Mouse (Mus musculus): ENCODE measurements around the gene Synj2. TPM values are rescaled to one million over a fixed set of nuclear protein-coding genes. Genes with fewer than 3 reads are reported as not detected.
A peak's percentile ranks its signal among the peaks of the same experiment; 100 is the strongest.
"Not testable (repeated sequence)": the region's sequence is repeated elsewhere in the genome, so short reads cannot be mapped to it uniquely, and the experiment has no call there.

Gene Synj2
- polyA plus RNA-seq, 1 experiment from 2014 or later: 0.81 TPM

DNA sequence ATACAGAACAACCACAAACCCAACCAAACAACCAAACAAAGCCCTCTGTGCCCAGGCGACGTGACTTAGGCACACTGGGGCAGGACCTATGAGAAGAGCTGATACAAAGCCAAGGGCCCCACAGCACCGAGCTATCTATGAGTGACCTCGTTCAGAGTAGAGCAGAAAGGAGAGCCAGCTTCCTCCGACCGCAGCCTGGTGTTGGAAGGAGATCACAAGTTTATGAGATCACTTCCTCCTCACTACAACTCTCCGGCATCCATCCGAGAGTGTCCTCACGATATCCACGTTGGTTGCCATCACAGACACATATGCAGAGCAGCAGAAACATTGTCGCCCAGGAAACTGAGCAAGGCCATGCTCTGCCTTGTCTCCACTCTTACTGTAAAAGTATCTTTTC, 67.5 kb downstream of the Synj2 start:
- Histone ChIP-seq H3K36me3 (no peaks in the 10 kb centered on the region), H3K9ac (replicated peaks) (no peak overlapping the region), H3K27me3 (no peaks in the 10 kb centered on the region), H3K4me3 (no peak overlapping the region), H3K4me1 (peaks cover 16% of the 10 kb centered on the region), H3K9me3 (no peaks in the 10 kb centered on the region), H3K27ac (replicated peaks) (no peak overlapping the region), H3K4me2 (replicated peaks) (no peak overlapping the region)
- ATAC-seq (replicated peaks): no peak
- WGBS: 86% methylated on average over 11 of the region's 11 CpGs

DNA sequence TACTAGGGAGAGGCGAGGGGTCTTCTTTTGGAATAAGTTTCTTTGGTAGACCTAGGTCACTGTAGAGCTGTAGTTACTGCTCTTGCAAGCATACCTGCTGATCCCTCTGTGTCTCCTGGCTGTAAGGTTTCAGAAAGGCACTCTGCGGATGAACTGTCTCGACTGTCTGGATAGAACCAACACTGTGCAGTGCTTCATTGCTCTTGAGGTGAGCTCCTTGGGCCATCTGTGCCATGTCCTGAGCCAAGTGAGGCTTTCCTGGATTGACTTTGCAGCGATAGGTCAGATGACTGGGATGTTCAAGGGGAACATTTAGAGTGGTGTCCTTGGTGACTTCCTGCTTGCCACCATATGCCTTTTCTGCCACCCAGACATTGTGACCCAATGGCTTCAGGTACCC, 68.5 kb downstream of the Synj2 start:
- Histone ChIP-seq H3K4me2 (replicated peaks) (no peak overlapping the region), H3K9me3 (no peaks in the 10 kb centered on the region), H3K27ac (replicated peaks) (no peak overlapping the region), H3K4me1 (peaks cover 16% of the 10 kb centered on the region), H3K27me3 (no peaks in the 10 kb centered on the region), H3K9ac (replicated peaks) (no peak overlapping the region), H3K4me3 (no peak overlapping the region), H3K36me3 (no peaks in the 10 kb centered on the region)
- WGBS: 88% methylated on average over 4 of the region's 4 CpGs
- no peak for ATAC-seq (replicated peaks)

DNA sequence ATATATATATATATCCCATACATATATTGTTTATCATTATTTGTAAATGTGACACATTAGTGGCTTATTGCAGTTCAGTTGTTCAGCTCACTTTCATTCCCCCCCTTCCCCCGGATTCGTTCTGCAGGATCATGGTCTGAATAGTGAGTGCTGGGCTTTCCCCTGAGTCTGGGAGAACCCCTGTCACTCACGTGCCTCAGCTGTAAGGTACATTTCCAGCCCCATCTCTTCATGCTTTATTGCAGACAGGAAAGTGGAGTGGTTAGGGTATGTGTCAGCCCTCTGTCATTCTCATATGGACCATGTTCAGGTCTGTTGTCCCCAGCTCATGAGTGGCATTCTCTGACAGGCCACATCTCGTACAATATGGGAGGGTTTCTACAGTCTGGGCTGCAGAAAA, 72.0 kb downstream of the Synj2 start:
- no peak for ATAC-seq (replicated peaks)
- Histone ChIP-seq H3K4me2 (replicated peaks) (no peak overlapping the region), H3K4me1 (no peaks in the 10 kb centered on the region), H3K9me3 (no peaks in the 10 kb centered on the region), H3K9ac (replicated peaks) (no peak overlapping the region), H3K27me3 (no peaks in the 10 kb centered on the region), H3K36me3 (no peaks in the 10 kb centered on the region), H3K27ac (replicated peaks) (no peak overlapping the region), H3K4me3 (no peak overlapping the region)
- WGBS: 81% methylated on average over 4 of the region's 4 CpGs

DNA sequence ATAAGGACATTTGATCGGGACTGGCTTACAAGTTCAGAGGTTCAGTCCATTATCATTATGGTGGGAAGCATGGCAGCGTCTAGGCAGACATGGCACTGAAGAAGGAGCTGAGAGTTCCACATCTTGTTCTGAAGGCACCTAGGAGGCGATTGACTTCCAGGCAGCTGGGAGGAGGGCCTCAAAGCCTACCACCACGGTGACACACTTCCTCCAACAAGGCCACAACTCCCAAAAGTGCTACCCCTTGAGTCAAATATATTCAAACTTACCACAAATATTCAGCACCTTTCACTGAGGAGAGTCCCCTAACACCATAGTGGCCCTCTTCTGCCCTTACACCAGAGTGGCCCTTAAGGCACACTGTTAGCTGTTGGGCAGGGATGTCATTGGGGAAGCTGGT, 73.9 kb downstream of the Synj2 start:
- Histone ChIP-seq H3K36me3 (no peaks in the 10 kb centered on the region), H3K4me1 (no peaks in the 10 kb centered on the region), H3K4me2 (replicated peaks) (no peak overlapping the region), H3K27me3 (no peaks in the 10 kb centered on the region), H3K4me3 (no peak overlapping the region), H3K9ac (replicated peaks) (no peak overlapping the region), H3K27ac (replicated peaks) (no peak overlapping the region), H3K9me3 (no peaks in the 10 kb centered on the region)
- 93% methylated on average over 4 of the region's 4 CpGs for WGBS
- ATAC-seq (replicated peaks): no peak

DNA sequence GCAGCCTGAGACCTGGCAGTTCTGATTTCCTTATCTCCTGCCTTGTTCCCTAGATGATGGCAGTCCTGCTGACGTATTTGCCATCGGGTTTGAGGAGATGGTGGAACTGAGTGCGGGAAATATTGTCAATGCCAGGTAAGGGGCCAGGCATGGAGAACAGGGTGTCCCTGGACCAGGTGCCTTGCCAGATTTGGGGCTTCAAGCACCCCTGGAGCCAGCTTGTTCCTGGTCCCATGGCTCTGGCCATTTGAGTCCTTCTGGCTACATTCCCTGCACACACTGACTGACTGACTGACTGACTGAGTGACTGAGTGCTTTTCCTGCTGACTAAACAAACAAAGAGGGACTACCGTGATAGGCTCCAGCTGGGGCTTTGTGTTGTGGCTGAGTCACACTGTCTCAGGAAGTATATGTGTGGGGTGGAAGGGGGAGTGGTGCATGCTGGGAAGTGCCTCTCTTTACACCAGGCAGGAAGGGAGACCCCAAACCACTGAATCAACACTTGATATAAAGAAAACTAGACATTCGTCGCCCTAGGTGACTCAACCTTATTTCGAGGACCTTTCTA, 75.2 kb downstream of the Synj2 start:
- ATAC-seq (replicated peaks): no peak
- no peak overlapping the region for H3K9ac ChIP-seq (replicated peaks)
- H3K4me1 ChIP-seq: no peaks in the 10 kb centered on the region
- H3K4me3 ChIP-seq: no peak overlapping the region
- no peaks in the 10 kb centered on the region for H3K27me3 ChIP-seq
- no peaks in the 10 kb centered on the region for H3K36me3 ChIP-seq
- H3K27ac ChIP-seq (replicated peaks): no peak overlapping the region
- H3K9me3 ChIP-seq: no peaks in the 10 kb centered on the region
- no peak overlapping the region for H3K4me2 ChIP-seq (replicated peaks)
- 81% methylated on average over 7 of the region's 7 CpGs for WGBS

DNA sequence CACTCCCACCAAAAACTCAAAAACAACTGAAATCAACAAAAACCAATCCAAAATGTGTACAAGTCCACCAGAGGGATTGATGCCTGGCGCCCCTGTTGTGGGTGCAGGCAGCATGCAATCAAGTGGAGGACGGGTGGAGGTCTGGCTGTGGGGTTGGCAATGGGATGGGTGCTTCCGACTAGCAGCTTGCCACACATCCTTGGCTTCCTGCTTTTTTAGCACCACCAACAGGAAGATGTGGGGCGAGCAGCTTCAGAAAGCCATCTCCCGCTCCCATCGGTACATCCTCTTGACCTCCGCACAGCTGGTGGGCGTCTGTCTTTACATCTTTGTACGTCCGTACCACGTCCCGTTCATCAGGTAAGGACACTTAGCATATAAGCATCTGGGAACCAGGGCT, 76.2 kb downstream of the Synj2 start:
- Histone ChIP-seq H3K9ac (replicated peaks) (no peak overlapping the region), H3K4me1 (no peaks in the 10 kb centered on the region), H3K27ac (replicated peaks) (no peak overlapping the region), H3K9me3 (no peaks in the 10 kb centered on the region), H3K27me3 (no peaks in the 10 kb centered on the region), H3K4me2 (replicated peaks) (no peak overlapping the region), H3K36me3 (no peaks in the 10 kb centered on the region), H3K4me3 (no peak overlapping the region)
- ATAC-seq (replicated peaks): no peak
- 72% methylated on average over 12 of the region's 12 CpGs for WGBS

DNA sequence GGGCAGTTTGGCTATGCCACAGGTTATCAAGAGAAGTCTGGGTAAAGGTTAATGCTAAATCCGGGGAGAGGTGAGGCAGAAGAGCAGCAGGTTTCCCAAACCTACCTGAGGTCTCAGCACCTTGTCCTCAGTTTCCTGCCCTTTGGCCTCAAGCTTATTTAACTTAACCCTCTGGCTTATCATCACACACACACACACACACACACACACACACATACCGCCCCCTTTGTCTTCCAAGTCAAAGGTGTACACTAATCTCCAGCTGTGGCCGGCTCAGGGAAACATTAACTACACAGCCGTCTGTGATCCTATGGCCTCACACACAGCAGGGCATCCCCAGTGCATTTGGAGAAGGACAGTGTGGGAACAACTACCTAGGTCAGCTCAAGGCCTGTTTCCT, 77.3 kb downstream of the Synj2 start:
- Histone ChIP-seq H3K9me3 (no peaks in the 10 kb centered on the region), H3K36me3 (no peaks in the 10 kb centered on the region), H3K9ac (replicated peaks) (no peak overlapping the region), H3K4me1 (no peaks in the 10 kb centered on the region), H3K27ac (replicated peaks) (no peak overlapping the region), H3K4me3 (no peak overlapping the region), H3K4me2 (replicated peaks) (no peak overlapping the region), H3K27me3 (no peaks in the 10 kb centered on the region)
- 72% methylated on average over 4 of the region's 4 CpGs for WGBS
- ATAC-seq (replicated peaks): no peak

DNA sequence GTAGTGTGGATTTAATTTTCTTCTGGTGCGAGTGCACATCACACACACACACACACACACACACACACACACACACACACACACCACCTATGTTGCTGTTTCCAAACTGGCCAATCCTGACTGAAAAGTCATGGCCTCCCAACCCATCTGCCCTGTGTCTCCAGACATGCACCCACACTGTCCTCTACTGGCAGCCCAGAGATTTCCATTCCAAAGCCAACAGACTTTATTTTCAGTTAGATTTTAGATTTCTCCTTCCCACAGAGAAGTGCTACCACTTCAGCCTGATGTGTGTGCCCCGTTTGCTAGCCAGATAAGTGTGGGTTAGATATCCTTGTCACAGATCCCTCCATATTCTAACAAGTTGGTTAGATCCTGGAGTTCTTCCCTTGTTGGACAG, 78.7 kb downstream of the Synj2 start:
- Histone ChIP-seq H3K9ac (replicated peaks) (no peak overlapping the region), H3K27me3 (no peaks in the 10 kb centered on the region), H3K4me3 (no peak overlapping the region), H3K36me3 (no peaks in the 10 kb centered on the region), H3K27ac (replicated peaks) (no peak overlapping the region), H3K9me3 (no peaks in the 10 kb centered on the region), H3K4me1 (no peaks in the 10 kb centered on the region), H3K4me2 (replicated peaks) (no peak overlapping the region)
- ATAC-seq (replicated peaks): no peak
- 86% methylated on average over 2 of the region's 2 CpGs for WGBS

DNA sequence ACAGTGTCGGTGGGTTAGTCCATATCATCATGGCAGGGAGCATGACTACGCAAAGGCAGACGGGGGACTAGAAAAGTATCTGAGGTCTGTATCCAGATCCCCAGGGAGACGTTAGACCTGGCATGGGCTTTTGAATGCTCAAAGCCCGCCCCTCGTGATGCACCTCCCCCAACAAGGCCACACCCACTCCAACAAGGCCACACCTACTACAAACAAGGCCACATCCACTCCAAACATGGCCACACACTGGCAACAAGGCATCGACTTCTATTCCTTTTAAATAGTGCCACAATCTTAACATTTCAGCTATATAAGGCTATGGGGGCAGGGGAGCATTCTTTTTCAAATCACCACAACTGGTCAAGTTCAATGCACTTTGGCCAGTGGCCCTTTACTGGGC, 79.6 kb downstream of the Synj2 start:
- H3K4me2 ChIP-seq (replicated peaks): no peak overlapping the region
- H3K9ac ChIP-seq (replicated peaks): no peak overlapping the region
- H3K27me3 ChIP-seq: no peaks in the 10 kb centered on the region
- no peaks in the 10 kb centered on the region for H3K4me1 ChIP-seq
- no peaks in the 10 kb centered on the region for H3K9me3 ChIP-seq
- H3K36me3 ChIP-seq: no peaks in the 10 kb centered on the region
- H3K4me3 ChIP-seq: no peak overlapping the region
- ATAC-seq (replicated peaks): no peak
- no peak overlapping the region for H3K27ac ChIP-seq (replicated peaks)
- WGBS: 65% methylated on average over 7 of the region's 7 CpGs

DNA sequence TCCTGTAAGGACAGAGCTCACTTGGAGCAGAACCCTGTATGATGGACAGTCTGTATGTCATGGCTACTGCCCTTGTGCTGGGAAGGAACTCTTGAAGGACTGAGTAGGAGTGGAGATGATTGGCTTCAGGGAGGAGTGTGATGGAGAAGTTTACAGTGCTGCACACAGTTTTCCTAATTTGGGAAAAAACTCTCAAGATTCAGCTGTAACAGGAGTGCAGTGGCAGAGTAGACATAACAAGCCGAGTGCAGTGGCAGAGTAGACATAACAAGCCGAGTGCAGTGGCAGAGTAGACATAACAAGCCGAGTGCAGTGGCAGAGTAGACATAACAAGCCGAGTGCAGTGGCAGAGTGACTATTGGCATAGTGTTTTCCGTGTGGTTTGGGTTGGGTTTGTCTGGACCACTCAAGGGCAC, 80.3 kb downstream of the Synj2 start:
- not testable (repeated sequence) for H3K9me3 ChIP-seq; H3K4me3 ChIP-seq; H3K9ac ChIP-seq (replicated peaks); H3K4me1 ChIP-seq; H3K27ac ChIP-seq (replicated peaks); H3K36me3 ChIP-seq; H3K27me3 ChIP-seq
- peak overlapping the region; percentile 28 for H3K4me2 ChIP-seq (replicated peaks)
- peak; percentile 43; the same call in 1 of the 2 replicates for ATAC-seq (replicated peaks)
- 43% methylated on average over 5 of the region's 5 CpGs for WGBS

DNA sequence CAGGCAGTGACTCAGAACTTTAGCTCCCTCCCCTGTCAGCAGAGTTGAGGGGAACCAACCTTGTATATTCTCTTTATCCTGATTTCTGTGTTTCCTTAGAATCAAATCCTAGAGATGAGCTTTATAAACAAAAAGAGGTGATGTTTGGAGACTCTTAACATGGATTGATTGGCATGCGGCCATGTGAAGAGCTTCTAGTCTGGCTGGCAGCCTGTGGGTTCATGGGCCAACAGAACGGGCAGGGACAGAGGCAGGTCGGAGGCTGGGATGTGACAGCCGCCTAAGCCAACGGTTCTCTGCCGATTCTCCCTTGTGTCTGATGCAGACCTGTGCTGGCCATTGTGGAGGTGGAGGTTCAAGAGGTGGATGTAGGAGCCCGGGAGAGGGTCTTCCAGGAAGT, 84.8 kb downstream of the Synj2 start:
- ATAC-seq (replicated peaks): no peak
- Histone ChIP-seq H3K4me3 (no peak overlapping the region), H3K4me1 (no peaks in the 10 kb centered on the region), H3K27me3 (no peaks in the 10 kb centered on the region), H3K9me3 (no peaks in the 10 kb centered on the region), H3K36me3 (no peaks in the 10 kb centered on the region), H3K9ac (replicated peaks) (no peak overlapping the region), H3K27ac (replicated peaks) (no peak overlapping the region), H3K4me2 (replicated peaks) (no peak overlapping the region)
- 84% methylated on average over 7 of the region's 7 CpGs for WGBS

DNA sequence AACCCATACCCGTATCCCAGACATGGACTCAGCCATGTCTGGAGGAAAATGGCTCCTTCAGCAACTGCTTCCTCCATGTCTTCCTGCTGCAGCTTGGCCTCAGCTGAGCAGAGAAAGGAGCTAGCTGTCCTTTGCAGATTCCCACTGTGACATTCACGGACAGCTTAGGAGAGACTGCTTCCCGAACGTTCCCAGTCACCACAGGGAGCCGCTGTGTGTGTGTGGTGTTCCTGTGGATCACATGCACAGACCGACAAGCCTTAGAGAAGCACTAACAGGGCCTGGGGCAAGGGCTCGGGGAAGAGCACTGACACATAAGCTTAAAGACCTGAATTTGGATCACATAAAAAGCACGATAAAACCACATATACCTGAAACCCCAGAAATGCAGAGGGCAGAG, 94.6 kb downstream of the Synj2 start:
- no peak for ATAC-seq (replicated peaks)
- H3K27ac ChIP-seq (replicated peaks): no peak overlapping the region
- 38% methylated on average over 8 of the region's 8 CpGs for WGBS

DNA sequence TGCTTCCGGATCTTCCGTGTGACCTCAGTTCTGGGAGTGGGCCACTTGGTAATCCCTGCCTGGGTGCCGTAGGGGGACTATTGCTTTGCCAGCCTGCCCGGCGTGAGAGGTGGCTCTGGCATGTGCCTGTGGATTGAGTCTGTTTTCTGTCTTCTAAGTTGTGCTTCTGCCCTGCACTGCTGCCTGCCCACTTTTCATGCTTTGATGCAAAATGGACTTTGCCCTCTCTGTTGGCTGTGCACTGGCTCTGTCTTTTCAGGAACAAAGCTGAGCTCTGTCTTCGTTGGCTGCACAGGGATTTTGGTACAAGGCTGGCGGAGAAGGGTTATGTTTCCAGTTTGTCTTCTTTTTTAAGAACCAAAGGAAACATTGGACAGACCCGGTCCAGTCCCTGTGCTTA, 95.4 kb downstream of the Synj2 start:
- Histone ChIP-seq H3K4me3 (no peak overlapping the region), H3K36me3 (no peaks in the 10 kb centered on the region), H3K9ac (replicated peaks) (no peak overlapping the region), H3K4me1 (no peaks in the 10 kb centered on the region), H3K4me2 (replicated peaks) (no peak overlapping the region), H3K9me3 (no peaks in the 10 kb centered on the region), H3K27ac (replicated peaks) (no peak overlapping the region), H3K27me3 (no peaks in the 10 kb centered on the region)
- 87% methylated on average over 8 of the region's 8 CpGs for WGBS
- no peak for ATAC-seq (replicated peaks)

More for the DNA sequence above, 94.6 kb downstream of the Synj2 start:
- no peaks in the 10 kb centered on the region for H3K27me3 ChIP-seq
- H3K36me3 ChIP-seq: no peaks in the 10 kb centered on the region
- no peak overlapping the region for H3K9ac ChIP-seq (replicated peaks)
- H3K4me3 ChIP-seq: no peak overlapping the region
- H3K4me2 ChIP-seq (replicated peaks): no peak overlapping the region
- H3K9me3 ChIP-seq: no peaks in the 10 kb centered on the region
- no peaks in the 10 kb centered on the region for H3K4me1 ChIP-seq

Measured in forebrain, embryonic 15.5 days (tissue).